Mouse (Mus musculus): ENCODE data around the gene Dync1li1. TPM values are rescaled to one million over a fixed set of nuclear protein-coding genes. Genes with fewer than 3 reads are reported as not detected.
A peak's percentile ranks its signal among the peaks of the same experiment; 100 is the strongest.
"Not testable (repeated sequence)": the region's sequence is repeated elsewhere in the genome, so short reads cannot be mapped to it uniquely, and the experiment has no call there.

The Dync1li1 gene
- total RNA-seq, 2 experiments from 2014 or later: 76.2 to 78.2 TPM

- intact Hi-C loops (cut with DNase I): no loop called here
- peak in 1 of 2 experiments; percentile 16 for DNase-seq
Observed at GRCm38 (mm10) chr9:114672703-114673561, 15.7 kb upstream of the Dync1li1 start.

- DNase-seq: no peak
- intact Hi-C loops (cut with DNase I): no loop called here
Observed at GRCm38 (mm10) chr9:114673626-114674025, 15.0 kb upstream of the Dync1li1 start.

GRCm38 (mm10) chr9:114678576-114678975 lies 10.0 kb upstream of the Dync1li1 start:
- intact Hi-C loops (cut with DNase I): no loop called here

GRCm38 (mm10) chr9:114679944-114680343 lies 8.6 kb upstream of the Dync1li1 start:
- intact Hi-C loops (cut with DNase I): no loop called here
- DNase-seq: no peak

More at GRCm38 (mm10) chr9:114678576-114678975, 10.0 kb upstream of the Dync1li1 start:
- no peak for DNase-seq

- no peak for DNase-seq
- intact Hi-C loops (cut with DNase I): no loop called here
Observed at GRCm38 (mm10) chr9:114680531-114680930, 8.1 kb upstream of the Dync1li1 start.

- intact Hi-C loops (cut with DNase I): no loop called here
- no peak for DNase-seq
Observed at GRCm38 (mm10) chr9:114682193-114682592, 6.4 kb upstream of the Dync1li1 start.

- intact Hi-C loops (cut with DNase I): loop anchor here (5.0 kb wide), 1 partner anchor 39 kb away; no protein-coding TSS in a partner anchor
- DNase-seq: no peak
Observed at GRCm38 (mm10) chr9:114686245-114686644, 2.3 kb upstream of the Dync1li1 start.

GRCm38 (mm10) chr9:114687639-114688038 lies 951 bp upstream of the Dync1li1 start:
- DNase-seq: no peak
- intact Hi-C loops (cut with DNase I): loop anchor here (2.0 to 5.0 kb wide), 2 partner anchors 40 to 43 kb away; partner anchors contain the start of gene Cmtm6

- no peak for DNase-seq
- intact Hi-C loops (cut with DNase I): loop anchor here (2.0 to 5.0 kb wide), 2 partner anchors 42 kb away; partner anchors contain the start of gene Cmtm6
Observed at GRCm38 (mm10) chr9:114688953-114689407, 390 bp downstream of the Dync1li1 start.

GRCm38 (mm10) chr9:114690119-114690601 lies 1.6 kb downstream of the Dync1li1 start:
- no peak for DNase-seq
- intact Hi-C loops (cut with DNase I): no loop called here

GRCm38 (mm10) chr9:114691112-114691511 lies 2.5 kb downstream of the Dync1li1 start:
- DNase-seq: no peak
- intact Hi-C loops (cut with DNase I): no loop called here

GRCm38 (mm10) chr9:114695662-114696061 lies 7.1 kb downstream of the Dync1li1 start:
- DNase-seq; intact Hi-C loops (cut with DNase I): not testable (repeated sequence)

- no peak for DNase-seq
- intact Hi-C loops (cut with DNase I): no loop called here
Observed at GRCm38 (mm10) chr9:114697072-114697471, 8.5 kb downstream of the Dync1li1 start.

- intact Hi-C loops (cut with DNase I): no loop called here
Observed at GRCm38 (mm10) chr9:114697926-114698325, 9.3 kb downstream of the Dync1li1 start.

GRCm38 (mm10) chr9:114699262-114699661 lies 10.7 kb downstream of the Dync1li1 start:
- intact Hi-C loops (cut with DNase I): no loop called here
- DNase-seq: peak; percentile 16 to 22

More at GRCm38 (mm10) chr9:114697926-114698325, 9.3 kb downstream of the Dync1li1 start:
- no peak for DNase-seq

- intact Hi-C loops (cut with DNase I): no loop called here
- no peak for DNase-seq
Observed at GRCm38 (mm10) chr9:114699882-114700665, 11.5 kb downstream of the Dync1li1 start.

- no peak for DNase-seq
- intact Hi-C loops (cut with DNase I): no loop called here
Observed at GRCm38 (mm10) chr9:114701031-114701430, 12.4 kb downstream of the Dync1li1 start.

GRCm38 (mm10) chr9:114701921-114702320 lies 13.3 kb downstream of the Dync1li1 start:
- no peak for DNase-seq
- intact Hi-C loops (cut with DNase I): no loop called here

GRCm38 (mm10) chr9:114707805-114708204 lies 19.2 kb downstream of the Dync1li1 start:
- no peak for DNase-seq
- intact Hi-C loops (cut with DNase I): no loop called here

- DNase-seq: no peak
- intact Hi-C loops (cut with DNase I): no loop called here
Observed at GRCm38 (mm10) chr9:114710345-114710744, 21.8 kb downstream of the Dync1li1 start.

GRCm38 (mm10) chr9:114713481-114713880 lies 24.9 kb downstream of the Dync1li1 start:
- no peak for DNase-seq
- intact Hi-C loops (cut with DNase I): no loop called here

Data from heart, postnatal 14 days (tissue).